Mouse (Mus musculus) heart, embryonic 15.5 days (tissue): Measurements from ENCODE around the gene Cul1. TPM values are rescaled to one million over a fixed set of nuclear protein-coding genes. Genes with fewer than 3 reads are reported as not detected.
A peak's percentile ranks its signal among the peaks of the same experiment; 100 is the strongest.

Experiments
- ATAC-seq: fragments of 200-750 bp; cut with Nextera tagmentation; replicated peaks from 2 replicates; pipeline ENCODE4 v1.8.0; 2017; ENCODE audit warnings: low read depth, moderate TSS enrichment; ENCODE audit not compliant: insufficient number of reproducible peaks, insufficient read depth, low FRiP score
- H3K27ac ChIP-seq: fragments of 300-500 bp; sonication (generic); 2 replicates; pipeline ENCODE4 v1.5.1; 2015; ENCODE audit warnings: mild to moderate bottlenecking, inconsistent platforms
- H3K27me3 ChIP-seq: fragments of 300-500 bp; sonication (generic); 2 replicates; pipeline ENCODE4 v1.6.1; 2015; ENCODE audit warnings: inconsistent platforms
- H3K36me3 ChIP-seq: fragments of 300-500 bp; sonication (generic); 2 replicates; pipeline ENCODE4 v1.6.1; 2015; ENCODE audit warnings: mild to moderate bottlenecking, inconsistent platforms
- H3K4me1 ChIP-seq: fragments of 300-500 bp; sonication (generic); replicated peaks from 2 replicates; pipeline ENCODE4 v1.6.1; 2015; ENCODE audit warnings: inconsistent platforms
- H3K4me2 ChIP-seq: fragments of 300-500 bp; sonication (generic); 2 replicates; pipeline ENCODE4 v1.6.1; 2015; ENCODE audit warnings: inconsistent platforms, mild to moderate bottlenecking, moderate library complexity
- H3K4me3 ChIP-seq: fragments of 300-500 bp; sonication (generic); 2 replicates; pipeline ENCODE4 v1.5.1; 2015; ENCODE audit warnings: mild to moderate bottlenecking, inconsistent platforms
- H3K9ac ChIP-seq: fragments of 300-500 bp; sonication (generic); 2 replicates; pipeline ENCODE4 v1.6.1; 2015; ENCODE audit warnings: mild to moderate bottlenecking, inconsistent platforms
- H3K9me3 ChIP-seq: fragments of 300-500 bp; sonication (generic); replicated peaks from 2 replicates; pipeline ENCODE4 v1.6.1; 2016; ENCODE audit warnings: inconsistent platforms
- WGBS: fragments of 180-500 bp; shearing (Covaris S2); methylation state at CpG from one replicate; pipeline ENCODE4 v1.1.7; 2015; ENCODE audit warnings: mixed read lengths; 5-methylcytosine and 5-hydroxymethylcytosine counted together
- polyA plus RNA-seq: library from polyadenylated mRNA; unstranded; fragments of >200 nt; fragmentation: Nextera tagmentation; extraction: Ambion mirVana; gene quantifications from 2 replicates; pipeline ENCODE4 v1.2.1, GENCODE M21; 2015

Cul1 gene
- polyA plus RNA-seq, 1 experiment from 2014 or later, result 83.5 TPM

- H3K4me2 ChIP-seq, result no peak overlapping the region
- H3K9me3 ChIP-seq, result no peaks in the 10 kb centered on the region
- ATAC-seq, result no peak
- H3K9ac ChIP-seq, result no peak overlapping the region
- no peak overlapping the region for H3K27ac ChIP-seq
- H3K27me3 ChIP-seq, result no peaks in the 10 kb centered on the region
- H3K4me3 ChIP-seq, result no peak overlapping the region
- H3K36me3 ChIP-seq, result peaks cover 45% of the 10 kb centered on the region
- peaks cover 4% of the 10 kb centered on the region for H3K4me1 ChIP-seq
Observed at GRCm38 (mm10) chr6:47560407-47560806, 107.2 kb downstream of the Cul1 start.

- H3K9ac ChIP-seq, result no peak overlapping the region
- WGBS, result 62% methylated on average over 2 of the region's 2 CpGs
Observed at GRCm38 (mm10) chr6:47560846-47561245, 107.6 kb downstream of the Cul1 start.

GRCm38 (mm10) chr6:47561426-47561825 is 108.2 kb downstream of the Cul1 start:
- no peak for ATAC-seq
- Histone ChIP-seq H3K9me3 (no peaks in the 10 kb centered on the region), H3K36me3 (peaks cover 40% of the 10 kb centered on the region), H3K27me3 (no peaks in the 10 kb centered on the region), H3K4me1 (peaks cover 10% of the 10 kb centered on the region), H3K4me3 (no peak overlapping the region), H3K4me2 (no peak overlapping the region), H3K27ac (no peak overlapping the region), H3K9ac (no peak overlapping the region)
- 84% methylated on average over 5 of the region's 5 CpGs for WGBS

More at GRCm38 (mm10) chr6:47560846-47561245, 107.6 kb downstream of the Cul1 start:
- Histone ChIP-seq H3K27me3 (no peaks in the 10 kb centered on the region), H3K9me3 (no peaks in the 10 kb centered on the region), H3K27ac (no peak overlapping the region), H3K36me3 (peaks cover 41% of the 10 kb centered on the region), H3K4me2 (no peak overlapping the region), H3K4me1 (peaks cover 8% of the 10 kb centered on the region), H3K4me3 (no peak overlapping the region)
- ATAC-seq, result no peak

GRCm38 (mm10) chr6:47565326-47566035 is 112.3 kb downstream of the Cul1 start:
- no peak overlapping the region for H3K4me2 ChIP-seq
- ATAC-seq, result 0 out of 2 replicates have a peak, but pooled peaks have one; percentile 58
- no peaks in the 10 kb centered on the region for H3K9me3 ChIP-seq
- 29% methylated on average over 1 of the region's 1 CpGs for WGBS
- peaks cover 43% of the 10 kb centered on the region for H3K36me3 ChIP-seq
- H3K27ac ChIP-seq, result peak overlapping the region; percentile 38; the same call in 1 of the 2 replicates
- H3K27me3 ChIP-seq, result no peaks in the 10 kb centered on the region
- H3K4me3 ChIP-seq, result no peak overlapping the region
- H3K4me1 ChIP-seq, result peaks cover 10% of the 10 kb centered on the region
- no peak overlapping the region for H3K9ac ChIP-seq

GRCm38 (mm10) chr6:47572887-47573286 is 119.7 kb downstream of the Cul1 start:
- no peaks in the 10 kb centered on the region for H3K9me3 ChIP-seq
- no peak for ATAC-seq
- H3K36me3 ChIP-seq, result peaks cover 37% of the 10 kb centered on the region
- H3K4me3 ChIP-seq, result no peak overlapping the region
- H3K4me1 ChIP-seq, result no peaks in the 10 kb centered on the region
- no peaks in the 10 kb centered on the region for H3K27me3 ChIP-seq
- H3K27ac ChIP-seq, result no peak overlapping the region
- WGBS, result 86% methylated on average over 2 of the region's 2 CpGs
- no peak overlapping the region for H3K4me2 ChIP-seq
- H3K9ac ChIP-seq, result no peak overlapping the region

Other genes with a start within 250 kb of the Cul1 start
- gene Ezh2, start 141.9 kb downstream of the Cul1 start, polyA plus RNA-seq, result 49.7 and 50.8 TPM in 2 replicates